Mouse (Mus musculus): ENCODE results near the gene Fam102a. TPM values are rescaled to one million over a fixed set of nuclear protein-coding genes. Genes with fewer than 3 reads are reported as not detected.
A peak's percentile ranks its signal among the peaks of the same experiment; 100 is the strongest.

Gene Fam102a
- polyA plus RNA-seq, 1 experiment from 2014 or later = 12.6 TPM

GRCm38 (mm10) chr2:32574497-32574896 lies 39.4 kb downstream of the Fam102a start, which contains the start of gene Pip5kl1:
TSS of gene Pip5kl1 (plus strand) at chr2:32574797.
- ATAC-seq (ENCODE audit: borderline replicate concordance, extremely low read depth, low FRiP score, low TSS enrichment) = no peak
- Histone ChIP-seq H3K36me3 (peaks cover 5% of the 10 kb centered on the region; the same call in 1 of the 2 replicates), H3K4me3 (peak within 1 kb of the TSS; percentile 32), H3K27ac (no peak within 1 kb of the TSS), H3K9ac (peak within 1 kb of the TSS; percentile 30; the same call in 1 of the 2 replicates), H3K27me3 (peaks cover 17% of the 10 kb centered on the region), H3K4me1 (peaks cover 18% of the 10 kb centered on the region), H3K4me2 (peak within 1 kb of the TSS; percentile 72), H3K9me3 (no peaks in the 10 kb centered on the region)
- 71% methylated on average over 6 of the region's 6 CpGs for WGBS

DNA sequence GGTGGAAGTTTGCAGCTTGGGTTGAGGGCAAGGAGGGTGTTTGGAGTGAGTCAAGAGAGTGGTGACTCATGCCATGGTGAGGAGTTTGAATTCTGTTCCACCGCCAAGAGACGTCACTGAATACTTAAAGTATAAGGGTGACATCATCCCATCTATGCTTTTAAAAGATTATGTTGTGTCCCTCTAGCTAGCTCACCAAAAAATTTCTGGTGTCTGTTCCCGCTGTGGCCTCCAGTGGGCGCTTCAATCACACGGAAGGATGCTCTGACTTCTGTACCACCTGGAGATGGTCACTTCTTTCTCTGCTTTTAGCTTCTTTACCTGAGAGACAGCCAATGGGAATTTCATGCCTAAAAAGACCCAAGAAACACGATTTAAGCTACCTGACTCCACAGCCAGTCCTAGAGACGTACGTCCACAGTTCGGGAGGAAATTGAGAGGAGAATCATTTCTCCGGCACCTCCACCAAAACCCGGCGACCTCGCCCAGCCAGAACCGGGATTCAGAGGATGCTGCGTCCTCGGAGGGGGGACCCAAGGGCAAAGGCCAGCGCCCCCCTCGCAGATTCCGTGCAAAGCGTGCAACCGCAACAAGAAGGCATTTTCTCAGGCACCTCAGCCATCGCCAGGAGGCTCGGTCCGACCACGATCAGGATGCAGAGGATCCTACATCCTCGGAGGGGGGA lies 39.9 kb downstream of the Fam102a start:
- 2% methylated on average over 26 of the region's 26 CpGs for WGBS
- ATAC-seq (ENCODE audit: borderline replicate concordance, extremely low read depth, low FRiP score, low TSS enrichment) = no peak
- H3K4me2 ChIP-seq = peak overlapping the region; percentile 72
- H3K9ac ChIP-seq = peak overlapping the region; percentile 30; the same call in 1 of the 2 replicates
- H3K4me1 ChIP-seq = peaks cover 18% of the 10 kb centered on the region
- peaks cover 23% of the 10 kb centered on the region for H3K27me3 ChIP-seq
- H3K27ac ChIP-seq = no peak overlapping the region
- H3K36me3 ChIP-seq = peaks cover 5% of the 10 kb centered on the region; the same call in 1 of the 2 replicates
- peak overlapping the region; percentile 32 for H3K4me3 ChIP-seq
- no peaks in the 10 kb centered on the region for H3K9me3 ChIP-seq

- H3K4me1 ChIP-seq = peaks cover 18% of the 10 kb centered on the region
- H3K4me2 ChIP-seq = peak within 1 kb of the TSS; percentile 72
- no peak within 1 kb of the TSS for H3K27ac ChIP-seq
- H3K9me3 ChIP-seq = no peaks in the 10 kb centered on the region
- H3K36me3 ChIP-seq = peaks cover 5% of the 10 kb centered on the region; the same call in 1 of the 2 replicates
- 8% methylated on average over 28 of the region's 28 CpGs for WGBS
- peak within 1 kb of the TSS; percentile 32 for H3K4me3 ChIP-seq
- peak within 1 kb of the TSS; percentile 30; the same call in 1 of the 2 replicates for H3K9ac ChIP-seq
- H3K27me3 ChIP-seq = peaks cover 25% of the 10 kb centered on the region
- no peak; the same call in 1 of the 2 replicates for ATAC-seq (ENCODE audit: borderline replicate concordance, extremely low read depth, low FRiP score, low TSS enrichment)
Measured at GRCm38 (mm10) chr2:32575586-32576160, 40.5 kb downstream of the Fam102a start, which contains the start of gene 9430097D07Rik. TSS of gene 9430097D07Rik (minus strand) at chr2:32575684.

DNA sequence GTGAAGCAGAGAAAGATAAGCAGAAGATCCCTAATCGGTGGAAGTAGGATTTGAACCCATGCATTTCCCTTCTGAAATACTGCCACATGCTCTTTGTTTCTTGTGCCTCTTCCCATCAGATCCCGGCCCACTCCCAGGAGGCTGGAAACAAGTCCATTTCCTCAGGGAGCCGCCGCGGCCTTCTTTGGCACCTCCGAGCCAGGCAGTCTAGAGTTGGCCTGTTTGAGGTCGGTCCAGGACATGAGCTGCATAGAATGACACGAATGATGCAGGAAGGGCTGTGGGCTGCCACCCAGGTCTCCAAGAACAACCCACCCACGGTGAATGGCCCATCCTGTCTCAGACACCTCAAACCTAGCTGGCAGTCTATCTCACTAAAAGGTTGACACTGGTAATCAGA lies 41.4 kb downstream of the Fam102a start:
- no peak for ATAC-seq (ENCODE audit: borderline replicate concordance, extremely low read depth, low FRiP score, low TSS enrichment)
- Histone ChIP-seq H3K27ac (no peak overlapping the region), H3K9ac (no peak overlapping the region), H3K36me3 (peaks cover 5% of the 10 kb centered on the region; the same call in 1 of the 2 replicates), H3K9me3 (no peaks in the 10 kb centered on the region), H3K4me3 (no peak overlapping the region), H3K4me2 (no peak overlapping the region), H3K4me1 (peaks cover 15% of the 10 kb centered on the region), H3K27me3 (peaks cover 25% of the 10 kb centered on the region)
- 81% methylated on average over 9 of the region's 9 CpGs for WGBS

DNA sequence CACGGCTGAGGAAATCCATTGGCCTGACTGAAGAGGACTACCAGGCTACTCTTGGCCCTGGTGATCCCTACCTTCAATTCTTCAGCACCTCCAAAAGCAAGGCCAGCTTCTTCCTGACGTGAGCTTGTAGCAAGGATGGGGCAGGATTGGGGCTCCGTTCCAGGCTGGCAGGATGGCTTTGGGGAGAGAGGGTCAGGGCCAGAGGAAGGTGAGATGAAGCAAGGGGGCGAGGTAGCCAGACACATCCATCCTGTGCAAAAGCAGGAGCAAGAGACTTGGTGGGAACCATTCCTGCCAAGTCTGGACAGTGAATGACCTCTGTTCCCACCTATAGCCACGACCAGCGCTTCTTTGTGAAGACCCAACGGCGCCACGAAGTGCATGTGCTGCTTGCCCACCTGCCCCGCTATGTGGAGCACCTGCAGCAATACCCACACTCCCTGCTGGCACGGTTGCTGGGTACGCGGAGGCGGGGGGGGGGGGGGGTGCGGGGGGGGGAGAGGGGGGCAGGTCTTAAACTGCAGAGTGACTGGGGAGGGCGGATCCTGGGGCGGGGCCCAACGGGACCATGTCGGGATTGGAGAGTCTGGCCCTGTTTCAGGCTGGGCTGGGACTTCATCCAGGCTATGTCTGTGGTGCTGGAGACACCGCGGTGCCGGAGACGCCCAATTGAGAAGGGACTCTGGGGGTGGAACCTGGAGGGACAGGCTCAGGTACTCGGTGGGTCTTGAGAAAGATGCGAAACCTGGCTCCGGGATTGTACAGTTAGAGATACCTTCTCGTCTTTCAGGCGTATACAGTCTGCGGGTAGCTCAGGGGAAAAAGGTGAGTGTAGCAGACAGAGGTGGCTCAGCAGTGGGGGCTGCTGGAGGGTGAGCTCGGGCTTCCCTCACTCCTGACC lies 43.3 kb downstream of the Fam102a start:
- H3K36me3 ChIP-seq = no peaks in the 10 kb centered on the region; the same call in 1 of the 2 replicates

DNA sequence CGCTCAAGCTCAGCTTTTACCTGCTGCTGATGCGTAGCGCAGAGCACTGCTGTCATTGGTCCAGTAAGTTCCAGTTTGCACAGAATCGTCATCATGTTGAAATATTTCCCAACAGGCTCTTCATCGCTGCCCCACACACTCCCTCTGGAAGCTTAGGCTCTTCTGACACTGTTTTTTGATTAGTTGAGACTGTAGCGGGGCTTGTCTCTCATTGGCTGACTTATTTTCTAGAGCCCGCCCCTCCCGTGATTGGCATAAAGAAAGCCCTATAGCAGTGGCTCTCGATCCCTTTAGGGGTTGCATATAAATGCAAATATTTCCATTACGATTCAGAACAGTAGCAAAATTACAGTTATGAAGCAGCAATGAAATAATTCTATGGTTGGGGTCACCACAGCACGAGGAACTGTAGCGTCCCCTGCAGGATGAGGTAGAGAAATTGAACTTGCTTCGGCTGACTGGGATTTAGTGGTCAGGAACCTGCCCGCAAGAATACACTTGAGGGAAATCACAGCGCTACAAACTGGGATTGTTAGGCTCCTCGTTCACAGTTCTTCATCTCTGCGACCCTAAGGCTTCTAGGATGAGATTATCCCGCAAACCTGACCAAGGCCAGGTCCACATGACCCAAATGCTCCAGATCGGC lies 46.4 kb downstream of the Fam102a start:
- Histone ChIP-seq H3K27me3 (peaks cover 25% of the 10 kb centered on the region), H3K27ac (no peak overlapping the region), H3K9ac (no peak overlapping the region), H3K4me2 (peak overlapping the region; percentile 33), H3K36me3 (no peaks in the 10 kb centered on the region), H3K4me3 (peak overlapping the region; percentile 25), H3K9me3 (no peaks in the 10 kb centered on the region), H3K4me1 (peaks cover 6% of the 10 kb centered on the region; the same call in 1 of the 2 replicates)
- 41% methylated on average over 19 of the region's 19 CpGs for WGBS
- ATAC-seq (ENCODE audit: borderline replicate concordance, extremely low read depth, low FRiP score, low TSS enrichment) = peak; percentile 25; the same call in 1 of the 2 replicates

More for the DNA sequence above, 43.3 kb downstream of the Fam102a start:
- no peaks in the 10 kb centered on the region for H3K9me3 ChIP-seq
- no peak overlapping the region for H3K9ac ChIP-seq
- no peak overlapping the region for H3K27ac ChIP-seq
- no peak overlapping the region for H3K4me3 ChIP-seq
- peaks cover 14% of the 10 kb centered on the region for H3K4me1 ChIP-seq
- peaks cover 25% of the 10 kb centered on the region for H3K27me3 ChIP-seq
- ATAC-seq (ENCODE audit: borderline replicate concordance, extremely low read depth, low FRiP score, low TSS enrichment) = no peak
- WGBS = 35% methylated on average over 24 of the region's 30 CpGs
- no peak overlapping the region; the same call in 1 of the 2 replicates for H3K4me2 ChIP-seq

GRCm38 (mm10) chr2:32582830-32583799 lies 48.0 kb downstream of the Fam102a start:
- H3K9me3 ChIP-seq = no peaks in the 10 kb centered on the region
- 9% methylated on average over 37 of the region's 37 CpGs for WGBS
- H3K4me3 ChIP-seq = peak overlapping the region; percentile 25
- peak overlapping the region; percentile 63 for H3K4me2 ChIP-seq
- peaks cover 16% of the 10 kb centered on the region for H3K4me1 ChIP-seq
- peaks cover 21% of the 10 kb centered on the region for H3K27me3 ChIP-seq
- H3K36me3 ChIP-seq = no peaks in the 10 kb centered on the region
- no peak overlapping the region for H3K27ac ChIP-seq
- H3K9ac ChIP-seq = 0 out of 2 replicates have a peak overlapping the region, but pooled peaks have one; percentile 27
- peak; percentile 32 for ATAC-seq (ENCODE audit: borderline replicate concordance, extremely low read depth, low FRiP score, low TSS enrichment)

- Histone ChIP-seq H3K27ac (no peak overlapping the region), H3K4me1 (peaks cover 34% of the 10 kb centered on the region), H3K4me2 (no peak overlapping the region), H3K36me3 (no peaks in the 10 kb centered on the region), H3K27me3 (peaks cover under 1% of the 10 kb centered on the region; the same call in 1 of the 2 replicates), H3K4me3 (no peak overlapping the region), H3K9ac (no peak overlapping the region), H3K9me3 (no peaks in the 10 kb centered on the region)
- no peak for ATAC-seq (ENCODE audit: borderline replicate concordance, extremely low read depth, low FRiP score, low TSS enrichment)
- WGBS = 83% methylated on average over 7 of the region's 7 CpGs
Measured at GRCm38 (mm10) chr2:32585149-32585714, 50.1 kb downstream of the Fam102a start.

- Histone ChIP-seq H3K9me3 (no peaks in the 10 kb centered on the region), H3K4me2 (peak within 1 kb of the TSS; percentile 73), H3K4me1 (peaks cover 34% of the 10 kb centered on the region), H3K27me3 (no peaks in the 10 kb centered on the region; the same call in 1 of the 2 replicates), H3K4me3 (peak within 1 kb of the TSS; percentile 55), H3K36me3 (no peaks in the 10 kb centered on the region), H3K9ac (peak within 1 kb of the TSS; percentile 53), H3K27ac (peak within 1 kb of the TSS; percentile 18)
- WGBS = under 1% methylated on average over 37 of the region's 38 CpGs
- ATAC-seq (ENCODE audit: borderline replicate concordance, extremely low read depth, low FRiP score, low TSS enrichment) = peak; percentile 86
Measured at GRCm38 (mm10) chr2:32586871-32587351, 51.8 kb downstream of the Fam102a start, which contains the start of gene St6galnac4. TSS of gene St6galnac4 (plus strand) at chr2:32587095.
